Comparison of ENCODE assay signal across 15 mouse cellular contexts in genomic region chr1:174103735-174104134, GRCm38 (mm10). TPM values are rescaled to one million over a fixed set of nuclear protein-coding genes. Genes with fewer than 3 reads are reported as not detected.
A peak's percentile ranks its signal among the peaks of the same experiment; 100 is the strongest.
DNase-seq lines count a peak whose midpoint lies in the region; ATAC-seq and TF ChIP-seq lines count a peak whose summit lies in the region.
"Had no signal": no experiment of that assay in that cellular context is flagged by ENCODE, and none has a peak within 500 bp of the region (broad histone marks: within the 10 kb centered on the region; RNA-seq: fewer than 3 reads in every experiment).

No protein-coding gene starts in this region.

- DNase-seq in heart, postnatal 0 days (ENCODE audit: low spot score), result peak; percentile 10
- DNase-seq in heart, postnatal 36 days, result no peak
- DNase-seq in lung, postnatal 0 days (ENCODE audit: low spot score), result peak; percentile 41
- no peak for DNase-seq in lung, postnatal 36 days
- DNase-seq in brain, adult 2 months (ENCODE audit: low read depth, low spot score), result peak; percentile 21
- no peak for DNase-seq in stomach, postnatal 0 days (ENCODE audit: low spot score)
- DNase-seq in urinary bladder, postnatal 14 days (ENCODE audit: low spot score), result no peak
- DNase-seq: cerebellum, postnatal 36 days had no signal

- no peak overlapping the region for H3K4me2 ChIP-seq in heart, postnatal 0 days (ENCODE audit: low read depth, low read length)
- H3K4me2 ChIP-seq in lung, postnatal 0 days (replicated peaks; ENCODE audit: low read depth, low read length), result no peak overlapping the region
- H3K4me2 ChIP-seq in stomach, postnatal 0 days (replicated peaks; ENCODE audit: low read depth), result no peak overlapping the region
- H3K4me2 ChIP-seq: limb, embryonic 15.5 days; neural tube, embryonic 13.5 days had no signal

- TF ChIP-seq CTCF in heart, postnatal 0 days (IDR thresholded peaks at IDR 0.05; ENCODE audit: low read depth), result peak; percentile 26
- peak; percentile 38 for TF ChIP-seq CTCF in lung, postnatal 0 days (IDR thresholded peaks at IDR 0.05)
- TF ChIP-seq CTCF in stomach, postnatal 0 days (IDR thresholded peaks at IDR 0.05; ENCODE audit: low read depth), result peak; percentile 60

- ATAC-seq in heart, postnatal 0 days (ENCODE audit: insufficient read depth, low read depth), result no peak
- ATAC-seq in lung, postnatal 0 days, result no peak
- no peak for ATAC-seq in stomach, postnatal 0 days (ENCODE audit: low FRiP score, low TSS enrichment)
- no peak for ATAC-seq in cerebellum, adult (ENCODE audit: insufficient number of reproducible peaks, low FRiP score, low TSS enrichment)
- ATAC-seq: hindbrain, embryonic 16.5 days had no signal

- H3K4me1 ChIP-seq in heart, postnatal 0 days (ENCODE audit: control insufficient read depth, insufficient read depth), result no peaks in the 10 kb centered on the region
- H3K4me1 ChIP-seq in lung, postnatal 0 days (ENCODE audit: insufficient read depth, low read depth, low read length), result no peaks in the 10 kb centered on the region
- H3K4me1 ChIP-seq in stomach, postnatal 0 days (replicated peaks; ENCODE audit: control insufficient read depth, insufficient read depth), result no peaks in the 10 kb centered on the region
- H3K4me1 ChIP-seq: heart, embryonic 10.5 days; limb, embryonic 15.5 days; neural tube, embryonic 13.5 days had no signal

- no peaks in the 10 kb centered on the region for H3K9me3 ChIP-seq in heart, postnatal 0 days (replicated peaks; ENCODE audit: control insufficient read depth, low read length)
- H3K9me3 ChIP-seq in lung, postnatal 0 days (ENCODE audit: low read length), result no peaks in the 10 kb centered on the region
- H3K9me3 ChIP-seq in stomach, postnatal 0 days (ENCODE audit: control insufficient read depth, low read length), result no peaks in the 10 kb centered on the region
- H3K9me3 ChIP-seq: heart, embryonic 10.5 days; limb, embryonic 15.5 days; neural tube, embryonic 13.5 days had no signal

- H3K27me3 ChIP-seq in heart, postnatal 0 days (ENCODE audit: control insufficient read depth, insufficient read depth, low read length), result no peaks in the 10 kb centered on the region
- no peaks in the 10 kb centered on the region for H3K27me3 ChIP-seq in lung, postnatal 0 days (replicated peaks; ENCODE audit: insufficient read depth, low read length)
- H3K27me3 ChIP-seq in stomach, postnatal 0 days (ENCODE audit: control insufficient read depth, insufficient read depth, low read length), result no peaks in the 10 kb centered on the region
- H3K27me3 ChIP-seq: limb, embryonic 15.5 days; neural tube, embryonic 13.5 days had no signal

- TF ChIP-seq EP300 in heart, postnatal 0 days (IDR thresholded peaks at IDR 0.05; ENCODE audit: low read depth), result no peak
- TF ChIP-seq EP300 in lung, postnatal 0 days (IDR thresholded peaks at IDR 0.05), result no peak
- no peak for TF ChIP-seq EP300 in stomach, postnatal 0 days (optimal IDR thresholded peaks at IDR 0.05)

- no peak overlapping the region for H3K4me3 ChIP-seq in heart, postnatal 0 days (ENCODE audit: low read depth, low read length)
- no peak overlapping the region for H3K4me3 ChIP-seq in lung, postnatal 0 days (ENCODE audit: low read depth, low read length)
- no peak overlapping the region for H3K4me3 ChIP-seq in stomach, postnatal 0 days (ENCODE audit: low read depth, low read length)
- H3K4me3 ChIP-seq: heart, embryonic 10.5 days; limb, embryonic 15.5 days; neural tube, embryonic 13.5 days had no signal

- H3K9ac ChIP-seq in heart, postnatal 0 days (replicated peaks; ENCODE audit: low read depth, low read length), result no peak overlapping the region
- H3K9ac ChIP-seq in lung, postnatal 0 days (replicated peaks; ENCODE audit: low read depth), result no peak overlapping the region
- H3K9ac ChIP-seq in stomach, postnatal 0 days (ENCODE audit: low read length), result no peak overlapping the region
- H3K9ac ChIP-seq: limb, embryonic 15.5 days; neural tube, embryonic 13.5 days had no signal

- H3K27ac ChIP-seq in heart, postnatal 0 days (ENCODE audit: low read depth), result no peak overlapping the region
- H3K27ac ChIP-seq in lung, postnatal 0 days (ENCODE audit: low read length), result no peak overlapping the region
- no peak overlapping the region for H3K27ac ChIP-seq in stomach, postnatal 0 days (replicated peaks)
- H3K27ac ChIP-seq: heart, embryonic 10.5 days; limb, embryonic 15.5 days; neural tube, embryonic 13.5 days had no signal

- intact Hi-C loops in heart, postnatal 36 days (cut with DNase I), result loop anchor here (1.0 to 10.0 kb wide), 2 partner anchors 249 to 647 kb away; no protein-coding TSS in a partner anchor

- WGBS in heart, postnatal 0 days, result 52% methylated on average over 2 of the region's 2 CpGs
- 54% methylated on average over 2 of the region's 2 CpGs for WGBS in lung, postnatal 0 days
- WGBS in stomach, postnatal 0 days, result 52% methylated on average over 2 of the region's 2 CpGs

- no peaks in the 10 kb centered on the region for H3K36me3 ChIP-seq in heart, postnatal 0 days (replicated peaks; ENCODE audit: control insufficient read depth, insufficient read depth, low read length)
- no peaks in the 10 kb centered on the region for H3K36me3 ChIP-seq in lung, postnatal 0 days (ENCODE audit: insufficient read depth, low read length)
- H3K36me3 ChIP-seq in stomach, postnatal 0 days (ENCODE audit: control insufficient read depth, insufficient read depth, low read length), result no peaks in the 10 kb centered on the region
- H3K36me3 ChIP-seq: heart, embryonic 10.5 days; limb, embryonic 15.5 days; neural tube, embryonic 13.5 days had no signal

RNA-seq across cellular contexts. Expression of gene Olfr427, which starts 7.0 kb away (rescaled TPM):
- not detected in 2 replicates for total RNA-seq in heart, postnatal 0 days (2014; rRNA removed; ENCODE audit: low replicate concordance)
- not detected in 2 replicates for polyA plus RNA-seq in heart, postnatal 0 days (2015; fragmentation: Nextera tagmentation; extraction: Ambion mirVana)
- total RNA-seq in heart, postnatal 36 days (2021), result not detected
- polyA plus RNA-seq in lung, postnatal 0 days (2015; fragmentation: Nextera tagmentation; extraction: Ambion mirVana), result not detected in 2 replicates
- polyA plus RNA-seq in stomach, postnatal 0 days (2015; fragmentation: Nextera tagmentation; extraction: Ambion mirVana), result not detected in 2 replicates
- total RNA-seq: megakaryocyte-erythroid progenitor cell, adult 5-6 weeks had no signal
- polyA plus RNA-seq: forebrain, embryonic 11.5 days; heart, embryonic 10.5 days; hindbrain, embryonic 16.5 days; limb, embryonic 15.5 days; neural tube, embryonic 13.5 days had no signal

RNA-seq across cellular contexts. Expression of gene Olfr231, which starts 17.2 kb away (rescaled TPM):
- total RNA-seq in heart, postnatal 0 days (2014; rRNA removed; ENCODE audit: low replicate concordance), result not detected in 2 replicates
- not detected in 2 replicates for polyA plus RNA-seq in heart, postnatal 0 days (2015; fragmentation: Nextera tagmentation; extraction: Ambion mirVana)
- total RNA-seq in heart, postnatal 36 days (2021), result not detected
- polyA plus RNA-seq in lung, postnatal 0 days (2015; fragmentation: Nextera tagmentation; extraction: Ambion mirVana), result not detected in 2 replicates
- not detected in 2 replicates for polyA plus RNA-seq in stomach, postnatal 0 days (2015; fragmentation: Nextera tagmentation; extraction: Ambion mirVana)
- total RNA-seq: megakaryocyte-erythroid progenitor cell, adult 5-6 weeks had no signal
- polyA plus RNA-seq: heart, embryonic 10.5 days; hindbrain, embryonic 16.5 days; limb, embryonic 15.5 days; neural tube, embryonic 13.5 days had no signal

RNA-seq across cellular contexts. Expression of gene Olfr429, which starts 19.6 kb away (rescaled TPM):
- total RNA-seq in heart, postnatal 0 days (2014; rRNA removed; ENCODE audit: low replicate concordance), result not detected in 2 replicates
- polyA plus RNA-seq in heart, postnatal 0 days (2015; fragmentation: Nextera tagmentation; extraction: Ambion mirVana), result not detected in 2 replicates
- total RNA-seq in heart, postnatal 36 days (2021), result not detected
- not detected in 2 replicates for polyA plus RNA-seq in lung, postnatal 0 days (2015; fragmentation: Nextera tagmentation; extraction: Ambion mirVana)
- not detected in 2 replicates for polyA plus RNA-seq in stomach, postnatal 0 days (2015; fragmentation: Nextera tagmentation; extraction: Ambion mirVana)
- total RNA-seq: megakaryocyte-erythroid progenitor cell, adult 5-6 weeks had no signal
- polyA plus RNA-seq: forebrain, embryonic 11.5 days; heart, embryonic 10.5 days; hindbrain, embryonic 16.5 days; limb, embryonic 15.5 days; neural tube, embryonic 13.5 days had no signal

RNA-seq across cellular contexts. Expression of gene Olfr424, which starts 27.6 kb away (rescaled TPM):
- not detected in 2 replicates for total RNA-seq in heart, postnatal 0 days (2014; rRNA removed; ENCODE audit: low replicate concordance)
- not detected in 2 replicates for polyA plus RNA-seq in heart, postnatal 0 days (2015; fragmentation: Nextera tagmentation; extraction: Ambion mirVana)
- not detected for total RNA-seq in heart, postnatal 36 days (2021)
- polyA plus RNA-seq in lung, postnatal 0 days (2015; fragmentation: Nextera tagmentation; extraction: Ambion mirVana), result not detected in 2 replicates
- polyA plus RNA-seq in stomach, postnatal 0 days (2015; fragmentation: Nextera tagmentation; extraction: Ambion mirVana), result 0.11 TPM in 1 of 2 replicates, not detected in the other
- total RNA-seq: megakaryocyte-erythroid progenitor cell, adult 5-6 weeks had no signal
- polyA plus RNA-seq: forebrain, embryonic 11.5 days; heart, embryonic 10.5 days; hindbrain, embryonic 16.5 days; limb, embryonic 15.5 days; neural tube, embryonic 13.5 days had no signal

RNA-seq across cellular contexts. Expression of gene Olfr430, which starts 37.3 kb away (rescaled TPM):
- not detected in 2 replicates for total RNA-seq in heart, postnatal 0 days (2014; rRNA removed; ENCODE audit: low replicate concordance)
- not detected in 2 replicates for polyA plus RNA-seq in heart, postnatal 0 days (2015; fragmentation: Nextera tagmentation; extraction: Ambion mirVana)
- not detected for total RNA-seq in heart, postnatal 36 days (2021)
- not detected in 2 replicates for polyA plus RNA-seq in lung, postnatal 0 days (2015; fragmentation: Nextera tagmentation; extraction: Ambion mirVana)
- polyA plus RNA-seq in stomach, postnatal 0 days (2015; fragmentation: Nextera tagmentation; extraction: Ambion mirVana), result not detected in 2 replicates
- total RNA-seq: megakaryocyte-erythroid progenitor cell, adult 5-6 weeks had no signal
- polyA plus RNA-seq: forebrain, embryonic 11.5 days; heart, embryonic 10.5 days; hindbrain, embryonic 16.5 days; limb, embryonic 15.5 days; neural tube, embryonic 13.5 days had no signal

Comparison
In these comparisons a context has a peak if more than half of its experiments do, and no peak if none do; other contexts are left out.
1. DNase-seq: peak in heart, postnatal 0 days (single experiment), lung, postnatal 0 days (single experiment) and brain, adult 2 months (single experiment); none in heart, postnatal 36 days (0 of 2), lung, postnatal 36 days (single experiment), stomach, postnatal 0 days (single experiment) and urinary bladder, postnatal 14 days (single experiment).
2. Peak in every context shown above with its lines, with median percentiles within 50 percentile points of each other: CTCF ChIP-seq.